Mouse (Mus musculus) adrenal gland, postnatal 4 days (tissue): ENCODE measurements around the gene Dst. TPM values are rescaled to one million over a fixed set of nuclear protein-coding genes. Genes with fewer than 3 reads are reported as not detected.

ENCODE experiments used
- DNase-seq, 2 experiments: peaks; one replicate each; pipeline ENCODE4 v3.0.0; 2021 to 2022; ENCODE audit warnings: low spot score in 2 of 2, mixed read lengths in 2 of 2
- total RNA-seq, 2 experiments: library from RNA; stranded (reverse); gene quantifications; 2 replicates each; pipeline ENCODE4 v1.2.3; 2021

Gene Dst
- total RNA-seq, 2 experiments from 2014 or later: 136 to 151 TPM

GRCm38 (mm10) chr1:34123334-34123733, 215.3 kb downstream of the Dst start:
- DNase-seq: no peak

GRCm38 (mm10) chr1:34124376-34124775, 216.4 kb downstream of the Dst start:
- no peak for DNase-seq

- DNase-seq: no peak
Measured at GRCm38 (mm10) chr1:34125148-34125547, 217.1 kb downstream of the Dst start.

GRCm38 (mm10) chr1:34127714-34128474, 219.9 kb downstream of the Dst start:
- DNase-seq: no peak

- DNase-seq: no peak
Measured at GRCm38 (mm10) chr1:34128796-34129195, 220.8 kb downstream of the Dst start.

GRCm38 (mm10) chr1:34129691-34130090, 221.7 kb downstream of the Dst start:
- no peak for DNase-seq

- DNase-seq: no peak
Measured at GRCm38 (mm10) chr1:34130804-34131203, 222.8 kb downstream of the Dst start.

- no peak for DNase-seq
Measured at GRCm38 (mm10) chr1:34132875-34133274, 224.8 kb downstream of the Dst start.

- DNase-seq: no peak
Measured at GRCm38 (mm10) chr1:34135535-34135934, 227.5 kb downstream of the Dst start.

GRCm38 (mm10) chr1:34139191-34139853, 231.3 kb downstream of the Dst start:
- no peak for DNase-seq

GRCm38 (mm10) chr1:34139871-34140471, 231.9 kb downstream of the Dst start:
- no peak for DNase-seq

- no peak for DNase-seq
Measured at GRCm38 (mm10) chr1:34140686-34141085, 232.7 kb downstream of the Dst start.

- no peak for DNase-seq
Measured at GRCm38 (mm10) chr1:34142951-34143580, 235.0 kb downstream of the Dst start.

- DNase-seq: no peak
Measured at GRCm38 (mm10) chr1:34144826-34145225, 236.8 kb downstream of the Dst start.

- DNase-seq: no peak
Measured at GRCm38 (mm10) chr1:34148039-34148438, 240.0 kb downstream of the Dst start.

- no peak for DNase-seq
Measured at GRCm38 (mm10) chr1:34150416-34151093, 242.5 kb downstream of the Dst start.

- DNase-seq: no peak
Measured at GRCm38 (mm10) chr1:34152683-34153082, 244.7 kb downstream of the Dst start.

GRCm38 (mm10) chr1:34156058-34156457, 248.0 kb downstream of the Dst start:
- DNase-seq: no peak

GRCm38 (mm10) chr1:34157702-34158101, 249.7 kb downstream of the Dst start:
- DNase-seq: no peak

GRCm38 (mm10) chr1:34158822-34159221, 250.8 kb downstream of the Dst start:
- DNase-seq: no peak

- DNase-seq: no peak
Measured at GRCm38 (mm10) chr1:34159898-34160297, 251.9 kb downstream of the Dst start.
